Mouse (Mus musculus): ENCODE measurements at regions not wholly inside any gene's neighbourhood (a gene's known extent, or its start where the extent isn't known, plus 50 kb on each side); places are given as distances from the start of the nearest gene placed in this dataset.

GRCm38 (mm10) chr15:70034976-70035375, 3534.3 kb upstream of the Lrrc6 start:
- H3K36me3 ChIP-seq (ENCODE audit: insufficient read depth, low read length), result no peaks in the 10 kb centered on the region
- no peak for ATAC-seq
- no peak overlapping the region for H3K27ac ChIP-seq
- no peaks in the 10 kb centered on the region for H3K27me3 ChIP-seq (ENCODE audit: insufficient read depth, low read length)
- no peak for TF ChIP-seq CTCF (IDR thresholded peaks at IDR 0.05; ENCODE audit: low read depth)
- no peaks in the 10 kb centered on the region for H3K9me3 ChIP-seq (ENCODE audit: low read length)
- H3K4me3 ChIP-seq (ENCODE audit: low read length), result no peak overlapping the region
- no peaks in the 10 kb centered on the region for H3K4me1 ChIP-seq (ENCODE audit: insufficient read depth, low read length)
- peak; percentile 37 for DNase-seq (ENCODE audit: low spot score)
- WGBS, result 46% methylated on average over 7 of the region's 7 CpGs
- H3K9ac ChIP-seq (replicated peaks; ENCODE audit: low read length), result no peak overlapping the region
- H3K4me2 ChIP-seq (ENCODE audit: low read depth, low read length), result no peak overlapping the region

GRCm38 (mm10) chr15:70029468-70029867, 3528.8 kb upstream of the Lrrc6 start:
- Histone ChIP-seq H3K27me3 (ENCODE audit: insufficient read depth, low read length) (no peaks in the 10 kb centered on the region), H3K27ac (no peak overlapping the region), H3K4me1 (ENCODE audit: insufficient read depth, low read length) (no peaks in the 10 kb centered on the region), H3K4me3 (ENCODE audit: low read length) (no peak overlapping the region), H3K36me3 (ENCODE audit: insufficient read depth, low read length) (no peaks in the 10 kb centered on the region), H3K9ac (replicated peaks; ENCODE audit: low read length) (no peak overlapping the region), H3K9me3 (ENCODE audit: low read length) (no peaks in the 10 kb centered on the region), H3K4me2 (ENCODE audit: low read depth, low read length) (no peak overlapping the region)
- ATAC-seq (no peak), DNase-seq (ENCODE audit: low spot score) (no peak)
- no peak for TF ChIP-seq CTCF (IDR thresholded peaks at IDR 0.05; ENCODE audit: low read depth)

- TF ChIP-seq CTCF (IDR thresholded peaks at IDR 0.05; ENCODE audit: low read depth), result no peak
- no peaks in the 10 kb centered on the region for H3K27me3 ChIP-seq (ENCODE audit: insufficient read depth, low read length)
- DNase-seq (ENCODE audit: low spot score), result no peak
- no peaks in the 10 kb centered on the region for H3K4me1 ChIP-seq (ENCODE audit: insufficient read depth, low read length)
- H3K4me2 ChIP-seq (ENCODE audit: low read depth, low read length), result no peak overlapping the region
- no peaks in the 10 kb centered on the region for H3K9me3 ChIP-seq (ENCODE audit: low read length)
- no peaks in the 10 kb centered on the region for H3K36me3 ChIP-seq (ENCODE audit: insufficient read depth, low read length)
- H3K9ac ChIP-seq (replicated peaks; ENCODE audit: low read length), result no peak overlapping the region
- ATAC-seq, result no peak
- H3K27ac ChIP-seq, result no peak overlapping the region
- 94% methylated on average over 2 of the region's 2 CpGs for WGBS
- H3K4me3 ChIP-seq (ENCODE audit: low read length), result no peak overlapping the region
Measured at GRCm38 (mm10) chr15:70012792-70013191, 3512.1 kb upstream of the Lrrc6 start.
